ENCODE assay signal across 35 mouse cellular contexts in genomic region chr12:31240470-31240869, GRCm38 (mm10). TPM values are rescaled to one million over a fixed set of nuclear protein-coding genes. Genes with fewer than 3 reads are reported as not detected.
"Had no signal": no experiment of that assay in that cellular context is flagged by ENCODE, and none has a peak within 500 bp of the region (broad histone marks: within the 10 kb centered on the region; RNA-seq: fewer than 3 reads in every experiment).

Gene Gm6993, plus strand, starts transcription at chr12:31240770.

- H3K4me3 ChIP-seq: embryonic facial prominence, embryonic 10.5 days; embryonic facial prominence, embryonic 12.5 days; embryonic facial prominence, embryonic 13.5 days; embryonic facial prominence, embryonic 15.5 days; erythroblast, embryonic 14.5 days; forebrain, embryonic 10.5 days; forebrain, embryonic 12.5 days; forebrain, embryonic 13.5 days; forebrain, embryonic 15.5 days; gastrocnemius, adult 2 months; heart, adult 2 months had no signal

- H3K27me3 ChIP-seq: embryonic facial prominence, embryonic 12.5 days; embryonic facial prominence, embryonic 13.5 days; embryonic facial prominence, embryonic 15.5 days; forebrain, embryonic 12.5 days; forebrain, embryonic 13.5 days; forebrain, embryonic 15.5 days had no signal

- ATAC-seq: forebrain, embryonic 13.5 days; forebrain, embryonic 14.5 days; forebrain, embryonic 15.5 days; forebrain, embryonic 16.5 days; forebrain, postnatal 0 days had no signal

- DNase-seq: cerebellum, adult 8-10 months; cerebellum, postnatal 14 days; cerebellum, postnatal 36 days; embryo, embryonic 11 days; forebrain, postnatal 0 days; gastrocnemius, adult 2 months; gastrocnemius, postnatal 10 days; gastrocnemius, postnatal 14 days; gastrocnemius, postnatal 25 days; gastrocnemius, postnatal 36 days; heart, adult 18-20 months; heart, adult 2 months had no signal

- H3K9me3 ChIP-seq: embryonic facial prominence, embryonic 10.5 days; embryonic facial prominence, embryonic 12.5 days; embryonic facial prominence, embryonic 13.5 days; embryonic facial prominence, embryonic 15.5 days; forebrain, embryonic 10.5 days; forebrain, embryonic 12.5 days; forebrain, embryonic 13.5 days; forebrain, embryonic 15.5 days had no signal

- H3K36me3 ChIP-seq: embryonic facial prominence, embryonic 10.5 days; embryonic facial prominence, embryonic 12.5 days; embryonic facial prominence, embryonic 13.5 days; embryonic facial prominence, embryonic 15.5 days; forebrain, embryonic 10.5 days; forebrain, embryonic 12.5 days; forebrain, embryonic 15.5 days had no signal

- H3K4me1 ChIP-seq: forebrain, embryonic 13.5 days; forebrain, embryonic 15.5 days had no signal

- H3K9ac ChIP-seq: embryonic facial prominence, embryonic 12.5 days; embryonic facial prominence, embryonic 13.5 days; embryonic facial prominence, embryonic 15.5 days; forebrain, embryonic 12.5 days; forebrain, embryonic 13.5 days; forebrain, embryonic 15.5 days; forebrain, postnatal 0 days had no signal

- H3K27ac ChIP-seq: embryonic facial prominence, embryonic 10.5 days; embryonic facial prominence, embryonic 12.5 days; embryonic facial prominence, embryonic 13.5 days; embryonic facial prominence, embryonic 15.5 days; forebrain, embryonic 10.5 days; forebrain, embryonic 12.5 days; forebrain, embryonic 13.5 days; forebrain, embryonic 15.5 days; gastrocnemius, adult 2 months; heart, adult 2 months had no signal

RNA-seq across cellular contexts. Expression of gene Gm6993, which starts in this region (rescaled TPM):
- total RNA-seq: common myeloid progenitor, adult 5-6 weeks; forebrain, postnatal 0 days; gastrocnemius, adult 18-20 months; gastrocnemius, adult 2 months; gastrocnemius, adult 8-10 months; gastrocnemius, postnatal 10 days; gastrocnemius, postnatal 14 days; gastrocnemius, postnatal 25 days; gastrocnemius, postnatal 36 days; gastrocnemius, postnatal 4 days; granulocyte monocyte progenitor cell, adult 5-6 weeks; heart, adult 18-20 months; heart, adult 2 months; heart, adult 8-10 months had no signal
- polyA plus RNA-seq: cortical plate, adult 2 months; embryonic facial prominence, embryonic 10.5 days; embryonic facial prominence, embryonic 11.5 days; embryonic facial prominence, embryonic 12.5 days; embryonic facial prominence, embryonic 13.5 days; embryonic facial prominence, embryonic 14.5 days; embryonic facial prominence, embryonic 15.5 days; erythroblast, embryonic 14.5 days; forebrain, embryonic 10.5 days; forebrain, embryonic 11.5 days; forebrain, embryonic 12.5 days; forebrain, embryonic 13.5 days; forebrain, embryonic 14.5 days; forebrain, embryonic 15.5 days; forebrain, embryonic 16.5 days; forebrain, postnatal 0 days; frontal cortex, adult 2 months; gonadal fat pad, adult 2 months; heart, adult 2 months had no signal
